Mouse (Mus musculus) midbrain, embryonic 14.5 days (tissue): ENCODE measurements around the gene Pex14. TPM values are rescaled to one million over a fixed set of nuclear protein-coding genes. Genes with fewer than 3 reads are reported as not detected.

Source experiments
- ATAC-seq: fragments of 200-750 bp; cut with Nextera tagmentation; 2 replicates; pipeline ENCODE4 v1.8.0; 2017; ENCODE audit warnings: moderate number of reproducible peaks, moderate library complexity; ENCODE audit not compliant: low FRiP score, low TSS enrichment
- DNase-seq: peaks from one replicate; pipeline ENCODE4 v3.0.0-alpha.2; 2015
- H3K27ac ChIP-seq: fragments of 300-500 bp; sonication (generic); replicated peaks from 2 replicates; pipeline ENCODE4 v1.5.1; 2014; ENCODE audit warnings: mild to moderate bottlenecking, low read depth, low read length, moderate library complexity
- H3K27me3 ChIP-seq: fragments of 300-500 bp; sonication (generic); 2 replicates; pipeline ENCODE4 v1.6.1; 2014; ENCODE audit warnings: low read length, control low read depth, mixed read lengths; ENCODE audit not compliant: control insufficient read depth, insufficient read depth
- H3K36me3 ChIP-seq: fragments of 300-500 bp; sonication (generic); 2 replicates; pipeline ENCODE4 v1.6.1; 2014; ENCODE audit warnings: low read length, control low read depth; ENCODE audit not compliant: control insufficient read depth, insufficient read depth
- H3K4me1 ChIP-seq: fragments of 300-500 bp; sonication (generic); 2 replicates; pipeline ENCODE4 v1.6.1; 2014; ENCODE audit warnings: mild to moderate bottlenecking, antibody characterized with exemption, low read length, control low read depth; ENCODE audit not compliant: control insufficient read depth, insufficient read depth
- H3K4me2 ChIP-seq: fragments of 300-500 bp; sonication (generic); 2 replicates; pipeline ENCODE4 v1.6.1; 2014; ENCODE audit warnings: mild to moderate bottlenecking, low read length, moderate library complexity
- H3K4me3 ChIP-seq: fragments of 300-500 bp; sonication (generic); replicated peaks from 2 replicates; pipeline ENCODE4 v1.5.1; 2014; ENCODE audit warnings: low read depth, low read length
- H3K9ac ChIP-seq: fragments of 300-500 bp; sonication (generic); replicated peaks from 2 replicates; pipeline ENCODE4 v1.6.1; 2014; ENCODE audit warnings: mild to moderate bottlenecking, low read length, moderate library complexity
- H3K9me3 ChIP-seq: fragments of 300-500 bp; sonication (generic); 2 replicates; pipeline ENCODE4 v1.6.1; 2016; ENCODE audit warnings: low read length, control low read depth, mixed read lengths; ENCODE audit not compliant: control insufficient read depth
- WGBS: fragments of 180-500 bp; shearing (Covaris S2); extraction: QIAGEN DNeasy Blood & Tissue Kit; methylation state at CpG from one replicate; pipeline ENCODE4 v1.1.7; 2014; 5-methylcytosine and 5-hydroxymethylcytosine counted together
- polyA plus RNA-seq: library from polyadenylated mRNA; unstranded; fragments of >200 nt; fragmentation: Nextera tagmentation; extraction: Ambion mirVana; gene quantifications from 2 replicates; pipeline ENCODE4 v1.2.1, GENCODE M21; 2014

Gene Pex14
- polyA plus RNA-seq, 1 experiment from 2014 or later: 47.3 TPM

DNA sequence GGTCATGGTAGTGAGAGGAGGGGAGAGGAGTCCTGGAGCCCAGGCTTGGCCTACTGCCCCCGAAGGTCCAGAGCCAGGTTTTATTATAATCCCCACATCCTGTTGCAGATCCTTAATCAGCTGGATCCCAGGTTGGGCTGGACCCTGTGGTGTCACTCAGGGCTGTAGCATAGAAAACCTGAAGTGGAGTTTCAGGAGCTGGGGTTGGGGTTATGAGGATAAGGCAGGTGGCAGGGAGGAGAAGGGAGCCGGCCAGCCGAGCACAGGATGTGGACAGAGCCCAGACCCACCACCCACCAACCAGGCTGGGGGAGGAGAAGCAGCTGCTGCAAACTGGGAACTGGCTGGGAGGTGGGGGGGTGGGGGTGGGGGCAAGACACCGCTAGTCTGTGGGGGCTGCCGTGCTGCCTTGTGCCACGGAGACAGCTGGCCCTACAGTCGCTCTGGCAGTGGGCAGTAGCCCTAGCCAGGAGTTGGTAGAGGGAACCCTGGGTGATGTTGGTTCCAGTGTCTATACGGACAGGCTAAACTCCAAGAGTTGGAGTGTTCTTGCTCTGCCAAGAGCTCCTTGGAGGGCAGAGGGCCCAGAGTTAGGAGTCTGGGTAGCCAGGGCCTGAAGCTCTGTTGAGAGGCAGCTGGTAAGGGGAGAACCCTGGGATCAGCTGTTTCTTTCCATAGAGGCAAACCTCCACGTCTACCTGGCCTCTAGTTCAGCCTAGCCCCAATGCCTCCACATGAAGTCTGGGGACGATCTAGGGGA, 184.6 kb downstream of the Pex14 start:
- H3K4me1 ChIP-seq: peaks cover 24% of the 10 kb centered on the region; the same call in 1 of the 2 replicates

DNA sequence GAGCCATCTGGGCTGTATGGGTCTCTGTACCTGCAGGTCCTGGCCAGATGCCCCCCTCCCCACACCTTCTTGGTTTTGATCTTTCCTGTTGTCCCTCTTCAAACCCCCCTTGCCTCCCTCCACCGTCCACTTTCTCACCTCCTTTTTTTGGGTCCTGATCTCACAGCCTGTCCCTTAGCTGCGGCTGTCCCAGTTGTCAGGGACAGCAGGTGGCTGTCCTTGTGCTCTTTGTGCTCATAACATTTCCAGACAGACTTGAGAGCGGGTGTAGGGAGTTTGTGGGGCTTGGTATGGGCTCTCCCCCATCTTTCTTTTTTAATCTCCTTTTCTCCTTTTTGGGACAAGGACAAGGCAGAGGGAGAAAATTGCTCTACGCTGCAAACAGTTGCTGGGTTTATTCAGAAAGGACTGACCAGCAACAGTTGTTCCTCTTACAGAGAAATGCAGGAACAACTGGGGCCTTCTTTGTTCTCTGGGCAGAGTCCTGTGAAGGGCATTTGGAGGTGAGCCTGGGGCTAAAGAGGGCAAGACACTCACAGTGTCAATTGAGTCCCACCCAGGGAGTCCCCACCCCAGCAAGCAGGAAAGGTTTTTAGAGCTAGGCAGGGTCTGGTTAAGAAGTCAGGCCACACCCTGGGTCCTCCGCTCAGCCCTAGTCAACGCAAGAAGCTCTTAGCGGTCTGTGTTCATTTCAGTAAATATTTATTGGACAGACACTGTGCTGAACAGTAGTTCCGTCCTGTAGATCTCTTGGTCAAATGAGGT, 186.7 kb downstream of the Pex14 start:
- Histone ChIP-seq H3K4me2 (no peak overlapping the region), H3K27me3 (peaks cover 13% of the 10 kb centered on the region), H3K9ac (no peak overlapping the region), H3K4me1 (peaks cover 37% of the 10 kb centered on the region; the same call in 1 of the 2 replicates), H3K9me3 (no peaks in the 10 kb centered on the region), H3K4me3 (no peak overlapping the region), H3K27ac (no peak overlapping the region), H3K36me3 (no peaks in the 10 kb centered on the region)
- WGBS: 58% methylated on average over 8 of the region's 8 CpGs
- ATAC-seq (no peak), DNase-seq (no peak)

More for the DNA sequence above, 184.6 kb downstream of the Pex14 start:
- DNase-seq: peak; percentile 88
- peak overlapping the region; percentile 8 for H3K27ac ChIP-seq
- peak overlapping the region; percentile 19; the same call in 1 of the 2 replicates for H3K4me2 ChIP-seq
- peak; percentile 72 for ATAC-seq
- H3K27me3 ChIP-seq: peaks cover 21% of the 10 kb centered on the region
- H3K9me3 ChIP-seq: no peaks in the 10 kb centered on the region
- H3K9ac ChIP-seq: no peak overlapping the region
- 29% methylated on average over 10 of the region's 10 CpGs for WGBS
- no peak overlapping the region for H3K4me3 ChIP-seq
- H3K36me3 ChIP-seq: no peaks in the 10 kb centered on the region

DNA sequence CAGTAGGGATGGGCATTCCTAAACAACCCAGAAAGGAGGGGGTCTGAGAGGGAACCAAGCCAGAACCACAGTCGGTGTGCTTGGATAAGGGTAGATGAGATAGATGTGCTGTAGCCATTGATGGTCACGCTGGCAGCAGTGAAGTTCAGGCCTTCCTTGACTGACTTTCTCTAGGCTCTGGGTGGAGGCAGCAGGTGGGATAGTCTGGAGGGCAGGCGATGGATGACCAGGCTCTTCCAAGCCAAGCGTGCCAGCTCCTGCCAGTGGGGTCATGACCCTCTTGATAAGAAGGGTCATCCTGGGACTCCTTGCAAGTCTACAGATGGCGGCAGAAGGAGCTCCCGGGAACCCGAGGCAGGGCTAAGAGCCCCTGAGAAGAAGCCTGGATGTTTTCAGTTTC, 187.5 kb downstream of the Pex14 start:
- 63% methylated on average over 7 of the region's 7 CpGs for WGBS
- H3K9ac ChIP-seq: no peak overlapping the region
- peaks cover 4% of the 10 kb centered on the region for H3K27me3 ChIP-seq
- H3K4me2 ChIP-seq: no peak overlapping the region
- DNase-seq (no peak), ATAC-seq (no peak)
- H3K9me3 ChIP-seq: no peaks in the 10 kb centered on the region
- no peak overlapping the region for H3K4me3 ChIP-seq
- no peak overlapping the region for H3K27ac ChIP-seq
- H3K4me1 ChIP-seq: peaks cover 37% of the 10 kb centered on the region; the same call in 1 of the 2 replicates
- no peaks in the 10 kb centered on the region for H3K36me3 ChIP-seq

Other genes with a start within 250 kb of the Pex14 start
- 16.2 and 17.7 TPM in 2 replicates for gene Dffa, start 4.3 kb upstream of the Pex14 start, polyA plus RNA-seq
- 0.93 TPM in 1 of 2 replicates, not detected in the other for gene Cort, start 26.9 kb upstream of the Pex14 start, polyA plus RNA-seq
- 16.9 and 20.2 TPM in 2 replicates for gene Cenps, start 37.8 kb upstream of the Pex14 start, polyA plus RNA-seq
- 50.6 and 73.5 TPM in 2 replicates for gene Pgd, start 66.9 kb upstream of the Pex14 start, polyA plus RNA-seq
- 152 and 202 TPM in 2 replicates for gene Kif1b, start 207.8 kb upstream of the Pex14 start, polyA plus RNA-seq